Mouse (Mus musculus) myocyte (in vitro differentiated cells): ENCODE data around the gene Vdac2.
A peak's percentile ranks its signal among the peaks of the same experiment; 100 is the strongest.

Experiments used
- E2F4 ChIP-seq: IDR thresholded peaks from one replicate; pipeline ENCODE4 v1.6.1; 2011; ENCODE audit warnings: mild to moderate bottlenecking, control low read depth, moderate library complexity; ENCODE audit not compliant: insufficient read depth
- MAX ChIP-seq: IDR thresholded peaks from one replicate; pipeline ENCODE4 v1.6.1; 2011; ENCODE audit warnings: low read depth, mild to moderate bottlenecking, control low read depth
- SRF ChIP-seq: IDR thresholded peaks from one replicate; pipeline ENCODE4 v1.6.1; 2011; ENCODE audit warnings: low read depth; ENCODE audit not compliant: control insufficient read depth, insufficient read length

- TF ChIP-seq SRF (peak; percentile 94), MAX (no peak), E2F4 (no peak)
Measured at GRCm38 (mm10) chr14:21813847-21814246, 11.2 kb upstream of the Vdac2 start.
